Mouse (Mus musculus) lung, embryonic 15.5 days (tissue): ENCODE data around the gene Gbp9. TPM values are rescaled to one million over a fixed set of nuclear protein-coding genes. Genes with fewer than 3 reads are reported as not detected.
"Not testable (repeated sequence)": the region's sequence is repeated elsewhere in the genome, so short reads cannot be mapped to it uniquely, and the experiment has no call there.

Experiments used
- ATAC-seq: fragments of 200-750 bp; cut with Nextera tagmentation; 2 replicates; pipeline ENCODE4 v1.8.0; 2017; ENCODE audit warnings: moderate number of reproducible peaks, borderline replicate concordance; ENCODE audit not compliant: low FRiP score, low TSS enrichment; ENCODE audit errors: extremely low read depth
- H3K27ac ChIP-seq: fragments of 300-500 bp; sonication (generic); 2 replicates; pipeline ENCODE4 v1.5.1; 2015; ENCODE audit warnings: moderate library complexity, mild to moderate bottlenecking, inconsistent platforms
- H3K27me3 ChIP-seq: fragments of 300-500 bp; sonication (generic); 2 replicates; pipeline ENCODE4 v1.6.1; 2015; ENCODE audit warnings: inconsistent platforms
- H3K36me3 ChIP-seq: fragments of 300-500 bp; sonication (generic); 2 replicates; pipeline ENCODE4 v1.6.1; 2015; ENCODE audit warnings: inconsistent platforms
- H3K4me1 ChIP-seq: fragments of 300-500 bp; sonication (generic); 2 replicates; pipeline ENCODE4 v1.6.1; 2015; ENCODE audit warnings: inconsistent platforms
- H3K4me2 ChIP-seq: fragments of 300-500 bp; sonication (generic); 2 replicates; pipeline ENCODE4 v1.6.1; 2015; ENCODE audit warnings: inconsistent platforms, mild to moderate bottlenecking, moderate library complexity
- H3K4me3 ChIP-seq: fragments of 300-500 bp; sonication (generic); 2 replicates; pipeline ENCODE4 v1.5.1; 2015; ENCODE audit warnings: mild to moderate bottlenecking, inconsistent platforms
- H3K9ac ChIP-seq: fragments of 300-500 bp; sonication (generic); 2 replicates; pipeline ENCODE4 v1.6.1; 2015; ENCODE audit warnings: inconsistent platforms
- H3K9me3 ChIP-seq: fragments of 300-500 bp; sonication (generic); 2 replicates; pipeline ENCODE4 v1.6.1; 2016; ENCODE audit warnings: inconsistent platforms
- WGBS: fragments of 180-500 bp; shearing (Covaris S2); methylation state at CpG from one replicate; pipeline ENCODE4 v1.1.7; 2015; 5-methylcytosine and 5-hydroxymethylcytosine counted together
- polyA plus RNA-seq: library from polyadenylated mRNA; unstranded; fragments of >200 nt; fragmentation: Nextera tagmentation; extraction: Ambion mirVana; gene quantifications from 2 replicates; pipeline ENCODE4 v1.2.1, GENCODE M21; 2015

The Gbp9 gene
- 3.1 and 3.4 TPM in 2 replicates for polyA plus RNA-seq

DNA sequence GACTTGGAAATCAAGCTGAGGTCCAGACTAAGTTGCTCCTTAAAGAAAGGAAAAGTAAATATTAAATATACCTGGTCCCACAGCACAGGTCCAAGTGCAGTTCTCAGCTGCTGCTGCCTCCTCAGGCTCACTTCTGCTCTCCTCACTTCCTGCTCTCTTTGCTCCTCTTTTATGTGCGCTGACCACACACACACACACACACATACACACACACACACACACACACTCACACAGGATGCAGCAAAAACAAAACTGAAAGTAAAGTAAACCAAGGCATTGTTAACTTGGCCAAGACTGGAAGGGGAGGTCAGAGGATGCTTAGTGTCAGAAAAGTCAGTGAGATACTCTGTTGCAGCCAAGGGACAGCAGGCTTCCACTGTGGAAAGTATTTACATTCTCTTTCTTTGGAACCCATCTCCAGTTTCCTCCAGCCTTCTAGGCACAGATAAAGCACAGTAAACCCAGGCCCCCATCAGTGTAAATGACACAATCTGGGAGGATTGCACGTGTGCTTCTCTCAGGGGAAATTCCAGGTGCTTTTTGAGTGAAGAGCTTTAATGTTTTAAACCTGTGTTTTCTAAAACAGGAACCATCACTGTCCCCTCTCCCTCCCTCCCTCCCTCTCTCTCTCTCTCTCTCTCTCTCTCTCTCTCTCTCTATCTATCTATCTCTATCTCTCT is at the start of gene Gbp9, which contains the start of the genes Gbp8 and Gbp4:
Gbp9 (minus strand) TSS at position 131 of the 680 bp plus-strand sequence.
Gbp8 (minus strand) TSS at position 132 of the 680 bp plus-strand sequence.
Gbp4 (minus strand) TSS at position 178 of the 680 bp plus-strand sequence.
- not testable (repeated sequence) for H3K4me2 ChIP-seq, H3K9me3 ChIP-seq, H3K4me1 ChIP-seq, H3K9ac ChIP-seq, H3K4me3 ChIP-seq, ATAC-seq, H3K36me3 ChIP-seq, H3K27me3 ChIP-seq, H3K27ac ChIP-seq
- WGBS = 7% methylated on average over 2 of the region's 2 CpGs

DNA sequence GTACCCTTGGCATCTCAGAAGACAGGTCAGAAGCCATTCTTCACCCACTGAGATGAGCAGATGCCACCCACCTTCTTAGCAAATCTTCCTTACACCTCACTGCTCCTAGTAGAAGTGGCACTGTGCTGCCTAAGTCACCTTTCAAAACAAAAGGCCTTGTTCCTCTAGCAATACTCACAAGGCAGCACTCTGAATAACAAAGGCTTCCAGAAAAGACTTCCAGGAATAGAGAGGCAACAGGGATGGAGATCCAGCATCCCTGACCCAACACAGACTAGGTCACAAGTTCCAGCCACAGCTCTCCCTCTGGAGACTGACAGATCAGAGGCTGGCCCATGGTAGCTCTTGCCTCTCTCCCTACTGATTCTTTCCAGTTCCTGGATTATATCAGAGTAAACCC is 42.1 kb upstream of the Gbp9 start:
- Histone ChIP-seq H3K9me3 (no peaks in the 10 kb centered on the region), H3K4me3 (no peak overlapping the region), H3K27ac (no peak overlapping the region), H3K4me2 (no peak overlapping the region), H3K4me1 (no peaks in the 10 kb centered on the region), H3K9ac (no peak overlapping the region), H3K36me3 (no peaks in the 10 kb centered on the region), H3K27me3 (no peaks in the 10 kb centered on the region)
- ATAC-seq = no peak

DNA sequence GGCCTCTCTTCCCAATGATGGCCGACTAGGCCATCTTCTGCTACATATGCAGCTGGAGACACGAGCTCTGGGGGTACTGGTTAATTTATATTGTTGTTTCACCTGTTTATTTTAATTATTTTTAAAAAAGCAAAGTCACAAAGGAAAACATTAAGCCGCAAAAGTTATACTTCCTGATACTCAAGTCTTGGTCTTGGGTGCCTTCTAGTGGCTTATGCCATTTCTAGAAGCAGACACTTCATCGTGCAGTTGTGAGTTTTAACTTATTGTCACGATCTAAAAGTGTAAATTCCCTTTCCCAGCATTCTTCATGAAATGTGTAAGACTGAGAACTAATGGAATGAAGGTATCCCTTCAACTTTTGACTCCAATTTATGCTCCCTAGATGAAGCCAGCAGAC is 17.2 kb upstream of the Gbp9 start:
- H3K9me3 ChIP-seq = no peaks in the 10 kb centered on the region
- H3K27ac ChIP-seq = no peak overlapping the region
- no peak overlapping the region for H3K9ac ChIP-seq
- H3K36me3 ChIP-seq = no peaks in the 10 kb centered on the region
- H3K27me3 ChIP-seq = no peaks in the 10 kb centered on the region
- H3K4me1 ChIP-seq = no peaks in the 10 kb centered on the region
- no peak for ATAC-seq
- WGBS = 77% methylated on average over 5 of the region's 5 CpGs
- no peak overlapping the region for H3K4me2 ChIP-seq
- no peak overlapping the region for H3K4me3 ChIP-seq

DNA sequence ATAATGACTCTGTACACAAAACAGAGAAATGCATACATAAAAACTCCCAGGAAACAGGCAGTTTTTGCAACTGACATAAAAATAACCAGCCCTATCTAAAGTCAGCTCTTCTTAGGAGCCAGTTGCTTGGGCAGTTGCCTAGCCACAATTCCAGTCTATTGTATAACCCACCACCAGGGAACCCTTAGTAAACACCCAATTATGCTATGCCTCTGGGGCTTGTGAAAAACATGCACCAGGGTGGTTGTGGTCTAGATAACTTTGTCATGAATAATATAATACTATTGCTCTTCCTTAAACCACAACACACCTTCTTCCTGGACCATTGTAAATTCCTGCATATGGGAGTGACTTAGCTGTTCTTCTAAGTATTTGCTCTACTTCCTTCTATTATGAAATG is 14.7 kb upstream of the Gbp9 start:
- Histone ChIP-seq H3K4me2 (no peak overlapping the region), H3K36me3 (no peaks in the 10 kb centered on the region), H3K27me3 (no peaks in the 10 kb centered on the region), H3K4me1 (no peaks in the 10 kb centered on the region), H3K9me3 (no peaks in the 10 kb centered on the region), H3K27ac (no peak overlapping the region), H3K9ac (no peak overlapping the region), H3K4me3 (no peak overlapping the region)
- no peak for ATAC-seq

DNA sequence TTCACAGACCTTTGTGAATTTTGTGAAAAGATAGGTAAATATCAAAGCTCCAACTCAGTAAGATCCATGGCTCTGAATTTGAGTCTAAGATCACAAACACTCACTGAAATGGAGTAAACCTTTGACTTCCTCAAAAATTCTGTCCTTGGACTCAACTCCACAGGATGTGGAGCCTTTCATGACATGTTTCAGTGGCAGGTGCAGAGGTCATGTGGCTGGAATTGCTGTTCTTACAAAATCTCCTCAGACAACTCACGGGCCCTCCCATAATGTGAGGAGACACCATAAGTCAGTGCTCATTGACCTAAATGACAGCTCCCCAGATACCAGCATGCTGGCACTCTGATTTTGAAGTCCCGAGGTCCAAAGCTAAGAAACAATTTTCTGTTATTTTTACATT is 8.7 kb upstream of the Gbp9 start:
- not testable (repeated sequence) for H3K4me3 ChIP-seq, H3K9me3 ChIP-seq, ATAC-seq, H3K9ac ChIP-seq, H3K27me3 ChIP-seq, H3K4me2 ChIP-seq, H3K4me1 ChIP-seq, H3K36me3 ChIP-seq, H3K27ac ChIP-seq
- WGBS = 50% methylated on average over 2 of the region's 2 CpGs

DNA sequence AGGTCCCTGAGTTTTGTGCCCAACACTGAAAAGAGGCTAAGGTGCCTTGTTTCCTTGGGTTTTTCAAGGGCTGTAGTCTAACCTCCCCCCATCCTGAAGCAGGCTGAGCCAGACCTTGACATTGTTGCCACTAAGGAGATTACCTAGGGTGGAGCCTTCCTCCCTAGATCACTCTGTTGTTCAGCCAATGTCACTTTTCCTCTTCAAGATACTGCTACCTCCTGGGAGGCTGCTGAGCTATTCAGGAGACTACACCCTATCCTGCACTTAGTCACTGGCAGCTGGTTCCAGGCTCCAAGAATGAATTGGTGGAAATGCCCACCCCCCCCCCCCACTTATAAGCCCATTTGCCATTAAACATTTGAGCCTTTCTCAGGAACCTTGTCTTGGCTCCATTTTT is 7.1 kb upstream of the Gbp9 start:
- no peak for ATAC-seq
- no peak overlapping the region for H3K4me2 ChIP-seq
- H3K9me3 ChIP-seq = no peaks in the 10 kb centered on the region
- no peaks in the 10 kb centered on the region for H3K36me3 ChIP-seq
- no peaks in the 10 kb centered on the region for H3K27me3 ChIP-seq
- no peak overlapping the region for H3K4me3 ChIP-seq
- no peak overlapping the region for H3K9ac ChIP-seq
- H3K27ac ChIP-seq = no peak overlapping the region
- no peaks in the 10 kb centered on the region for H3K4me1 ChIP-seq

DNA sequence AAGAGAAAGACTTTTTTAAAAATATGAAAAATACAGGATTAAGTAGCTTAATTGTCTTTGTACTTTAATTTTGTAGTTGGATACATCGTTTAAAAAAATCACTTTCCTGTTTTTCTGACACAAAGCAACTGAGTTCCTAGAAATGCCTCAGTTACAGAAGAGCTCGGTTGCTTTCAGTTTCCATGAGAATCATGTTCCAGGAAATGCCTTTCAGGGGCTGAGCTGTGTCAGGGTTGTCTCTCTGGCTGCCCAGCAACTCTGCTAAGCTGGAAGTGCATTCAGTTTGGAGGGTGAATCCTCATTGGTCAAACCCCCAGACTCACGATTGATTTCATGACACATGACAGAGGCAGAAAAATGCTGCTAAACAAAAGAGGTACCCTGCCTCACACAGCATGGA is 6.4 kb upstream of the Gbp9 start:
- WGBS = 46% methylated on average over 3 of the region's 3 CpGs
- H3K27ac ChIP-seq, H3K36me3 ChIP-seq, H3K4me3 ChIP-seq, ATAC-seq, H3K9ac ChIP-seq, H3K9me3 ChIP-seq, H3K27me3 ChIP-seq, H3K4me2 ChIP-seq, H3K4me1 ChIP-seq: not testable (repeated sequence)

DNA sequence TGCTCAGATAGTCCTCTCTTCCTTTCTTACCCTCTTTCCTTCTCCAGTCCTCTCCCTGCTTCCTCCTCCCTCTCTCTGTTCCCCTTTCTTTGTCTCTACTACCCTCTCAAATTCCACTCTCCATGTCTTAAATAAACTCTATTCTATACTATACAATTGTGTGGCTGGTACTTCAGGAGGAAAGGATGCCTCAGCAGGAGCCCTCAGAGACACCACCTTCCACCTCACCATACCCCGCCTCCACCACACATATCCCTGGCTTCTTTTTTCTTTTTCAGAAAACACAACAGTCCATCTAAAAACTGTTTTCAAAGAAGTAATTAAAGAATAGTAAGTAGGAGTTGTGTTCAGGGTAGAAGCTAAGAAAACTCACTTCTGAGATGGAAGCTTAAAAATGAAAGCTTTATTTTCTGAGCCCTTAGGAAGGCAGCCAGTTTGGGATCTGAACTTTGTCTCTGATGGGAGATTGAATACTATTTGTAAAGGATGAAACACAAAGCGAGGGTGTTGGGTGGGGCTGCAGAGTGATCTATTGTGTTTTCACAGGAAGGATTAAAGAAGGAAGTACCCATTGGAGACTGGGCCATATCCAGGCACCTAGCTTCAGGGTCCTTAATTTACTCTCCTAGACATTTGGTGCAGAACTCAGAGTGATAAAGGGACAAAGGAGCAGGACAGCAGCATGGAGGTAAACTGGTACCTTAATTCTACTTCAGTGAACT is 911 bp upstream of the Gbp9 start:
- 68% methylated on average over 2 of the region's 2 CpGs for WGBS
- not testable (repeated sequence) for ATAC-seq, H3K9ac ChIP-seq, H3K27ac ChIP-seq, H3K36me3 ChIP-seq, H3K4me2 ChIP-seq, H3K9me3 ChIP-seq, H3K4me1 ChIP-seq, H3K4me3 ChIP-seq, H3K27me3 ChIP-seq

DNA sequence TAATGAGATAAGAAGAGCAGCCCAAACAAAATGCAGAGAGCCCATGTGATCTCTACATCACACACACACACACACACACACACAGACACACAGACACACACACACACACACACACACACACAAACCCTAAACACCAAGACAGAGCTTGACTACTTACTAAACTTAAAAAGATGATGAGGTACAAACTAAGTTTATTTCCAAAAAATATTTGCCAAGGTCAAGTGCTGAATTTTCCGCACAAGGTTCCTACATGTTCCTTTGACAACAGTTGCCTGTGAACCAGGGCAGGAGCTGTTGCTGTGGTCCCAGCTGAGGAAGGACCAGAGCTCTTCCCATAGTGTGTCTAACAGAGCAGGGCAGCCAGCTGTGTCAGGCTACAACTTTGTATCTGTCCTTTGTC is 433 bp downstream of the Gbp9 start:
- ATAC-seq = no peak
- WGBS = 68% methylated on average over 1 of the region's 1 CpGs
- Histone ChIP-seq H3K9ac (no peak overlapping the region), H3K27ac (no peak overlapping the region), H3K9me3 (no peaks in the 10 kb centered on the region), H3K4me3 (no peak overlapping the region), H3K36me3 (no peaks in the 10 kb centered on the region), H3K4me2 (no peak overlapping the region), H3K27me3 (no peaks in the 10 kb centered on the region), H3K4me1 (no peaks in the 10 kb centered on the region)

DNA sequence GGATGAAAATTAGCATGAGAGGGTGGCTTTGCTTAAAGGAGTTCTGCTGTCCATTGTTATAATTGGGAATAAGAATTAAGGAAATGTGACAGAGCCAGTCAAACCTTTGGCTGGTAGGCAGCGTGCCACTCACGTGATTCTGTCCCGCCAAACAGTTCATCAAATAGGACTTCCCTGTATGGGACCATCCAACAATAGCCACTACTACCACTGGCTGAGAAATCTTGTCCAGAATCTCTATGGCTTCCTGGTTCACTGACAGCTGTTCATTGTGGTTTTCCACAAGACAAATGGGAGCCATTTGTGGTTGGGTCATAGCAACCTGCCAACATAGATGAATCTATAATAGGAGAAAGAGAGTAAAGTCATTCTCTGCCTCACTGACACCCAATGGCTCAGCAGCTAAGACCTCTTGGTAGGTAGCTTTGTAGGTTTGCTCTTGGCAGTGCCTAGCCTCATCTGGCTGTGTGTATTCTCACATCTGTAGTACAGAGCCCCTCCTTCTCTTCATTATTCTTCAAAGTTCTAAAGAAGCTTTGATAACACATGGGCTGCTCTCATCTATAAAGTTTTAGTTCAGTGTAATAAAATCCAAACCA is 2.5 kb downstream of the Gbp9 start:
- H3K4me1 ChIP-seq, H3K4me3 ChIP-seq, H3K9ac ChIP-seq, H3K4me2 ChIP-seq, H3K27ac ChIP-seq, ATAC-seq, H3K27me3 ChIP-seq, H3K36me3 ChIP-seq, H3K9me3 ChIP-seq: not testable (repeated sequence)
- WGBS = 85% methylated on average over 3 of the region's 3 CpGs

DNA sequence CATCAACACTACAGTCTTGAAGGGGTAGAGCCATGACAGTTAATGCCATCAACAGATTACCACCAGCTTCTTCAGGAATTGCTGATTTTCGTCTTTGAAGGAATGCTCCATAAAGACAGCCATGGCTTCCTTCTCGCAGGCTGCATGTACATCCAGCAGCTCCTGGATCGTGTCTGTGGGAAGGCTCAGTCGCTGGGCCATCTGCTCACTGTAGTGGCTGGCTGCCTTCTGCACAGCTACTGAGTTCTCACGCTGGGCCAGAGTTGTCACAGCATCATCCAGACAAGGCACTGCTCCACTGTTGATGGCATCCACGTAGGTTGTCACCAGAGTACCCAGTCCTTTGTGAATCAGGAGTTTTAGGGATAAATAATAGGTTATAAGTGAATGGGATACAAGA is 17.6 kb downstream of the Gbp9 start:
- not testable (repeated sequence) for H3K4me1 ChIP-seq, H3K36me3 ChIP-seq, H3K4me2 ChIP-seq, ATAC-seq, H3K27me3 ChIP-seq, H3K4me3 ChIP-seq, H3K27ac ChIP-seq, H3K9ac ChIP-seq, H3K9me3 ChIP-seq
- WGBS = 80% methylated on average over 6 of the region's 6 CpGs

DNA sequence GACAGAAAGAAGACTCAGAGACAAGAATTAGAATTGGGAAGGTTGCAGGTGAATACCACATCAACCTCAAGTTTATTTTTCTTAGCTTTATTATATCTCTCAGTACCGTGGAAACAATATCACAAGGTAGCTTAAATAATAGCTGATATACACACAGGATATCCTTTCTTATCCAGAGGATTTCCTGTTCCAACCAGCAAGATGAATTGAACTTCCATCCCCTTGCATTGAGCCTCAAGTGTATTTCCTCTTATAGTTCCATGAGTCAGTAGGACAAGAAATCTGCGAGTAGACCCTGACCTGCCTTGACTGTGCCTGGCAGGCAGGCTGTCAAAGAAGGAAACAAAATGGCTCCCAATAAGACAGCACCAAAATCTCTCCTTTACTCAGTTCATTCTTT is 23.6 kb downstream of the Gbp9 start:
- H3K9ac ChIP-seq = no peak overlapping the region
- H3K4me1 ChIP-seq = no peaks in the 10 kb centered on the region
- no peak overlapping the region for H3K27ac ChIP-seq
- 56% methylated on average over 2 of the region's 2 CpGs for WGBS
- no peak for ATAC-seq
- no peaks in the 10 kb centered on the region for H3K36me3 ChIP-seq
- H3K27me3 ChIP-seq = no peaks in the 10 kb centered on the region
- H3K4me2 ChIP-seq = no peak overlapping the region
- H3K4me3 ChIP-seq = no peak overlapping the region
- no peaks in the 10 kb centered on the region for H3K9me3 ChIP-seq
